Mouse (Mus musculus) neutrophil, adult 83 days (primary cell): ENCODE data around the gene Tfap2c. TPM values are rescaled to one million over a fixed set of nuclear protein-coding genes. Genes with fewer than 3 reads are reported as not detected.

Experiments used
- total RNA-seq, 2 experiments: library from RNA; stranded (reverse); gene quantifications; one replicate each; pipeline ENCODE4 v1.2.4; 2023

Tfap2c gene
- not detected for total RNA-seq

GRCm38 (mm10) chr2:172549371-172550155 is at the start of gene Tfap2c:
TSS of gene Tfap2c (plus strand) at chr2:172549593.

Other genes with a start within 250 kb of the Tfap2c start
- gene Fam210b, start 204.0 kb upstream of the Tfap2c start, total RNA-seq = 1 to 10 TPM; 5.0 to 6.3 TPM
- 10 to 100 TPM; 56.9 to 61.2 TPM for gene Aurka, start 179.1 kb upstream of the Tfap2c start, total RNA-seq
- 10 to 100 TPM; 21.8 to 22.1 TPM for gene Cstf1, start 178.9 kb upstream of the Tfap2c start, total RNA-seq
- gene Cass4, start 155.8 kb upstream of the Tfap2c start, total RNA-seq = 10 to 100 TPM in 1 of 2 experiments, 1 to 10 TPM in 1; 8.2 to 13.4 TPM
- 100 to 1,000 TPM in 1 of 2 experiments, 10 to 100 TPM in 1; 90.1 to 105 TPM for gene Rtf2, start 109.0 kb upstream of the Tfap2c start, total RNA-seq
- gene Gcnt7, start 91.0 kb upstream of the Tfap2c start, total RNA-seq = not detected
- gene Fam209, start 77.1 kb upstream of the Tfap2c start, total RNA-seq = 1 to 10 TPM; 1.6 to 4.0 TPM